Mouse (Mus musculus) hindbrain, embryonic 15.5 days (tissue): ENCODE data around the gene Evx2. TPM values are rescaled to one million over a fixed set of nuclear protein-coding genes. Genes with fewer than 3 reads are reported as not detected.

Source experiments
- ATAC-seq: fragments of 200-750 bp; cut with Nextera tagmentation; 2 replicates; pipeline ENCODE4 v1.8.0; 2017; ENCODE audit warnings: low read depth, moderate number of reproducible peaks, moderate TSS enrichment; ENCODE audit not compliant: low FRiP score
- H3K27ac ChIP-seq: fragments of 300-500 bp; sonication (generic); replicated peaks from 2 replicates; pipeline ENCODE4 v1.5.1; 2015; ENCODE audit warnings: mild to moderate bottlenecking, inconsistent platforms
- H3K27me3 ChIP-seq: fragments of 300-500 bp; sonication (generic); 2 replicates; pipeline ENCODE4 v1.6.1; 2015; ENCODE audit warnings: control low read depth, inconsistent platforms
- H3K36me3 ChIP-seq: fragments of 300-500 bp; sonication (generic); 2 replicates; pipeline ENCODE4 v1.6.1; 2015; ENCODE audit warnings: control low read depth, inconsistent platforms
- H3K4me1 ChIP-seq: fragments of 300-500 bp; sonication (generic); replicated peaks from 2 replicates; pipeline ENCODE4 v1.6.1; 2015; ENCODE audit warnings: control low read depth, inconsistent platforms
- H3K4me2 ChIP-seq: fragments of 300-500 bp; sonication (generic); 2 replicates; pipeline ENCODE4 v1.6.1; 2015; ENCODE audit warnings: moderate library complexity, mild to moderate bottlenecking, inconsistent platforms
- H3K4me3 ChIP-seq: fragments of 300-500 bp; sonication (generic); 2 replicates; pipeline ENCODE4 v1.5.1; 2015; ENCODE audit warnings: mild to moderate bottlenecking, inconsistent platforms
- H3K9ac ChIP-seq: fragments of 300-500 bp; sonication (generic); 2 replicates; pipeline ENCODE4 v1.6.1; 2015; ENCODE audit warnings: inconsistent platforms
- H3K9me3 ChIP-seq: fragments of 300-500 bp; sonication (generic); 2 replicates; pipeline ENCODE4 v1.6.1; 2016; ENCODE audit warnings: control low read depth, inconsistent platforms
- WGBS: fragments of 180-500 bp; shearing (Covaris S2); methylation state at CpG from one replicate; pipeline ENCODE4 v1.1.7; 2015; 5-methylcytosine and 5-hydroxymethylcytosine counted together
- polyA plus RNA-seq: library from polyadenylated mRNA; unstranded; fragments of >200 nt; fragmentation: Nextera tagmentation; extraction: Ambion mirVana; gene quantifications from 2 replicates; pipeline ENCODE4 v1.2.1, GENCODE M21; 2015

Gene Evx2
- polyA plus RNA-seq, 1 experiment from 2014 or later, result 0.87 TPM

- Histone ChIP-seq H3K4me2 (no peak overlapping the region), H3K9me3 (no peaks in the 10 kb centered on the region), H3K27me3 (peaks cover 97% of the 10 kb centered on the region), H3K4me3 (no peak overlapping the region), H3K9ac (no peak overlapping the region), H3K4me1 (peaks cover 12% of the 10 kb centered on the region), H3K27ac (no peak overlapping the region), H3K36me3 (no peaks in the 10 kb centered on the region)
- ATAC-seq, result no peak
- WGBS, result 11% methylated on average over 4 of the region's 4 CpGs
Measured at GRCm38 (mm10) chr2:74685059-74685603, 25.8 kb upstream of the Evx2 start.

- Histone ChIP-seq H3K36me3 (no peaks in the 10 kb centered on the region), H3K4me3 (no peak overlapping the region), H3K9ac (no peak overlapping the region), H3K4me2 (no peak overlapping the region), H3K4me1 (peaks cover 12% of the 10 kb centered on the region), H3K27me3 (peaks cover 97% of the 10 kb centered on the region), H3K9me3 (no peaks in the 10 kb centered on the region), H3K27ac (no peak overlapping the region)
- WGBS, result 1% methylated on average over 12 of the region's 12 CpGs
- no peak for ATAC-seq
Measured at GRCm38 (mm10) chr2:74684106-74684505, 24.7 kb upstream of the Evx2 start.

- no peak overlapping the region for H3K4me2 ChIP-seq
- H3K36me3 ChIP-seq, result no peaks in the 10 kb centered on the region
- H3K4me1 ChIP-seq, result peaks cover 12% of the 10 kb centered on the region
- H3K27ac ChIP-seq, result no peak overlapping the region
- ATAC-seq, result no peak
- H3K9ac ChIP-seq, result no peak overlapping the region
- peaks cover 97% of the 10 kb centered on the region for H3K27me3 ChIP-seq
- no peak overlapping the region for H3K4me3 ChIP-seq
- no peaks in the 10 kb centered on the region for H3K9me3 ChIP-seq
- WGBS, result 1% methylated on average over 18 of the region's 18 CpGs
Measured at GRCm38 (mm10) chr2:74683471-74683951, 24.2 kb upstream of the Evx2 start.

GRCm38 (mm10) chr2:74682796-74683195 is 23.4 kb upstream of the Evx2 start:
- under 1% methylated on average over 29 of the region's 51 CpGs for WGBS
- Histone ChIP-seq H3K9me3 (no peaks in the 10 kb centered on the region), H3K4me3 (0 out of 2 replicates have a peak overlapping the region, but pooled peaks have one; percentile 3), H3K27ac (no peak overlapping the region), H3K9ac (no peak overlapping the region), H3K36me3 (no peaks in the 10 kb centered on the region), H3K4me2 (peak overlapping the region; percentile 21; the same call in 1 of the 2 replicates), H3K27me3 (peaks cover 97% of the 10 kb centered on the region), H3K4me1 (peaks cover 12% of the 10 kb centered on the region)
- ATAC-seq, result no peak

GRCm38 (mm10) chr2:74681594-74682531 is 22.5 kb upstream of the Evx2 start:
- Histone ChIP-seq H3K4me3 (0 out of 2 replicates have a peak overlapping the region, but pooled peaks have one; percentile 3), H3K36me3 (no peaks in the 10 kb centered on the region), H3K4me2 (peak overlapping the region; percentile 21; the same call in 1 of the 2 replicates), H3K27ac (no peak overlapping the region), H3K4me1 (peaks cover 12% of the 10 kb centered on the region), H3K27me3 (peaks cover 97% of the 10 kb centered on the region), H3K9me3 (no peaks in the 10 kb centered on the region), H3K9ac (no peak overlapping the region)
- under 1% methylated on average over 74 of the region's 78 CpGs for WGBS
- peak; percentile 38; the same call in 1 of the 2 replicates for ATAC-seq

GRCm38 (mm10) chr2:74680561-74681398 is 21.4 kb upstream of the Evx2 start:
- no peaks in the 10 kb centered on the region for H3K9me3 ChIP-seq
- no peak overlapping the region for H3K4me3 ChIP-seq
- ATAC-seq, result no peak
- no peaks in the 10 kb centered on the region for H3K36me3 ChIP-seq
- peaks cover 12% of the 10 kb centered on the region for H3K4me1 ChIP-seq
- peaks cover 99% of the 10 kb centered on the region for H3K27me3 ChIP-seq
- WGBS, result under 1% methylated on average over 21 of the region's 21 CpGs
- no peak overlapping the region for H3K4me2 ChIP-seq
- no peak overlapping the region for H3K9ac ChIP-seq
- no peak overlapping the region for H3K27ac ChIP-seq

GRCm38 (mm10) chr2:74679980-74680379 is 20.6 kb upstream of the Evx2 start:
- Histone ChIP-seq H3K27me3 (peaks cover 99% of the 10 kb centered on the region), H3K4me2 (no peak overlapping the region), H3K36me3 (no peaks in the 10 kb centered on the region), H3K4me1 (peaks cover 12% of the 10 kb centered on the region), H3K9me3 (no peaks in the 10 kb centered on the region), H3K27ac (no peak overlapping the region), H3K4me3 (no peak overlapping the region), H3K9ac (no peak overlapping the region)
- ATAC-seq, result no peak
- WGBS, result under 1% methylated on average over 20 of the region's 23 CpGs

GRCm38 (mm10) chr2:74679596-74679971 is 20.2 kb upstream of the Evx2 start:
- Histone ChIP-seq H3K27ac (no peak overlapping the region), H3K4me2 (no peak overlapping the region), H3K9ac (no peak overlapping the region)

GRCm38 (mm10) chr2:74678891-74679595 is 19.7 kb upstream of the Evx2 start, which contains the start of gene Hoxd11:
Hoxd11 (plus strand) TSS chr2:74679557.
- Histone ChIP-seq H3K4me3 (no peak within 1 kb of the TSS), H3K4me1 (peaks cover 12% of the 10 kb centered on the region), H3K36me3 (no peaks in the 10 kb centered on the region), H3K27me3 (peaks cover 99% of the 10 kb centered on the region), H3K27ac (no peak within 1 kb of the TSS), H3K4me2 (no peak within 1 kb of the TSS), H3K9me3 (no peaks in the 10 kb centered on the region), H3K9ac (no peak within 1 kb of the TSS)
- whole genome bisulfite sequencing, result 1% methylated on average over 15 of the region's 15 CpGs
- no peak for ATAC-seq

More at GRCm38 (mm10) chr2:74679596-74679971, 20.2 kb upstream of the Evx2 start:
- H3K36me3 ChIP-seq, result no peaks in the 10 kb centered on the region
- no peaks in the 10 kb centered on the region for H3K9me3 ChIP-seq
- H3K4me1 ChIP-seq, result peaks cover 12% of the 10 kb centered on the region
- no peak for ATAC-seq
- H3K27me3 ChIP-seq, result peaks cover 99% of the 10 kb centered on the region
- H3K4me3 ChIP-seq, result no peak overlapping the region
- under 1% methylated on average over 25 of the region's 26 CpGs for whole genome bisulfite sequencing

- ATAC-seq, result no peak
Measured at GRCm38 (mm10) chr2:74677106-74677505, 17.7 kb upstream of the Evx2 start.

GRCm38 (mm10) chr2:74676376-74677052 is 17.2 kb upstream of the Evx2 start:
- no peak overlapping the region for H3K9ac ChIP-seq
- H3K4me2 ChIP-seq, result no peak overlapping the region
- H3K27ac ChIP-seq, result no peak overlapping the region
- peaks cover 6% of the 10 kb centered on the region for H3K4me1 ChIP-seq
- no peaks in the 10 kb centered on the region for H3K9me3 ChIP-seq
- peaks cover 100% of the 10 kb centered on the region for H3K27me3 ChIP-seq
- no peaks in the 10 kb centered on the region for H3K36me3 ChIP-seq
- no peak for ATAC-seq
- H3K4me3 ChIP-seq, result no peak overlapping the region
- 3% methylated on average over 9 of the region's 9 CpGs for WGBS

More at GRCm38 (mm10) chr2:74677106-74677505, 17.7 kb upstream of the Evx2 start:
- H3K36me3 ChIP-seq, result no peaks in the 10 kb centered on the region
- H3K27me3 ChIP-seq, result peaks cover 100% of the 10 kb centered on the region
- peaks cover 9% of the 10 kb centered on the region for H3K4me1 ChIP-seq
- 11% methylated on average over 2 of the region's 2 CpGs for WGBS
- no peak overlapping the region for H3K4me3 ChIP-seq
- H3K27ac ChIP-seq, result no peak overlapping the region
- no peaks in the 10 kb centered on the region for H3K9me3 ChIP-seq
- H3K4me2 ChIP-seq, result no peak overlapping the region
- no peak overlapping the region for H3K9ac ChIP-seq
